Mouse (Mus musculus) lung, postnatal 0 days (tissue): ENCODE results near the gene Pde4d. TPM values are rescaled to one million over a fixed set of nuclear protein-coding genes. Genes with fewer than 3 reads are reported as not detected.

Experiments
- ATAC-seq: fragments of 200-750 bp; cut with Nextera tagmentation; 2 replicates; pipeline ENCODE4 v1.8.0; 2017; ENCODE audit warnings: moderate library complexity
- DNase-seq: peaks from one replicate; pipeline ENCODE4 v3.0.0-alpha.2; 2016; ENCODE audit warnings: low spot score
- H3K27ac ChIP-seq: fragments of 300-500 bp; sonication (generic); 2 replicates; pipeline ENCODE4 v1.5.1; 2014; ENCODE audit warnings: antibody characterized with exemption, mild to moderate bottlenecking, low read length, mixed read lengths
- H3K27me3 ChIP-seq: fragments of 300-500 bp; sonication (generic); replicated peaks from 2 replicates; pipeline ENCODE4 v1.6.1; 2014; ENCODE audit warnings: low read length, mixed read lengths; ENCODE audit not compliant: insufficient read depth
- H3K36me3 ChIP-seq: fragments of 300-500 bp; sonication (generic); 2 replicates; pipeline ENCODE4 v1.6.1; 2014; ENCODE audit warnings: low read length, mixed read lengths; ENCODE audit not compliant: insufficient read depth
- H3K4me1 ChIP-seq: fragments of 300-500 bp; sonication (generic); 2 replicates; pipeline ENCODE4 v1.6.1; 2014; ENCODE audit warnings: antibody characterized with exemption, low read depth, low read length, mixed read lengths; ENCODE audit not compliant: insufficient read depth
- H3K4me2 ChIP-seq: fragments of 300-500 bp; sonication (generic); replicated peaks from 2 replicates; pipeline ENCODE4 v1.6.1; 2014; ENCODE audit warnings: low read depth, mild to moderate bottlenecking, low read length, moderate library complexity, mixed read lengths
- H3K4me3 ChIP-seq: fragments of 300-500 bp; sonication (generic); 2 replicates; pipeline ENCODE4 v1.5.1; 2014; ENCODE audit warnings: low read depth, low read length
- H3K9ac ChIP-seq: fragments of 300-500 bp; sonication (generic); replicated peaks from 2 replicates; pipeline ENCODE4 v1.6.1; 2014; ENCODE audit warnings: low read depth, mild to moderate bottlenecking
- H3K9me3 ChIP-seq: fragments of 300-500 bp; sonication (generic); 2 replicates; pipeline ENCODE4 v1.6.1; 2016; ENCODE audit warnings: low read length, mixed read lengths
- CTCF ChIP-seq: IDR thresholded peaks from 2 replicates; pipeline ENCODE4 v1.5.1; 2016; ENCODE audit warnings: antibody characterized with exemption, mild to moderate bottlenecking
- EP300 ChIP-seq: IDR thresholded peaks from 2 replicates; pipeline ENCODE4 v1.6.1; 2016; ENCODE audit warnings: antibody characterized with exemption, mild to moderate bottlenecking, control low read depth
- WGBS: fragments of 180-500 bp; shearing (Covaris S2); extraction: QIAGEN DNeasy Blood & Tissue Kit; methylation state at CpG from one replicate; pipeline ENCODE4 v1.1.7; 2014; 5-methylcytosine and 5-hydroxymethylcytosine counted together
- polyA plus RNA-seq: library from polyadenylated mRNA; unstranded; fragments of >200 nt; fragmentation: Nextera tagmentation; extraction: Ambion mirVana; gene quantifications from 2 replicates; pipeline ENCODE4 v1.2.1, GENCODE M21; 2015

The Pde4d gene
- polyA plus RNA-seq, 1 experiment from 2014 or later: 19.7 TPM

GRCm38 (mm10) chr13:109781466-109781865, 1331.7 kb downstream of the Pde4d start:
- H3K9ac ChIP-seq: no peak overlapping the region
- H3K27ac ChIP-seq: no peak overlapping the region
- H3K4me3 ChIP-seq: no peak overlapping the region
- TF ChIP-seq CTCF (no peak), EP300 (no peak)
- no peak overlapping the region for H3K4me2 ChIP-seq
- no peaks in the 10 kb centered on the region for H3K27me3 ChIP-seq
- WGBS: 79% methylated on average over 1 of the region's 1 CpGs
- ATAC-seq: no peak
- DNase-seq: no peak
- no peaks in the 10 kb centered on the region for H3K4me1 ChIP-seq
- H3K9me3 ChIP-seq: no peaks in the 10 kb centered on the region
- H3K36me3 ChIP-seq: no peaks in the 10 kb centered on the region

GRCm38 (mm10) chr13:109788604-109789003, 1338.9 kb downstream of the Pde4d start:
- TF ChIP-seq CTCF: no peak
- TF ChIP-seq EP300: no peak
- H3K9me3 ChIP-seq: no peaks in the 10 kb centered on the region

GRCm38 (mm10) chr13:109789151-109789550, 1339.4 kb downstream of the Pde4d start:
- 63% methylated on average over 4 of the region's 4 CpGs for WGBS
- H3K4me3 ChIP-seq: no peak overlapping the region
- TF ChIP-seq EP300 (no peak), CTCF (no peak)
- no peaks in the 10 kb centered on the region for H3K27me3 ChIP-seq
- ATAC-seq (peak; percentile 62), DNase-seq (peak; percentile 42)
- H3K4me1 ChIP-seq: peaks cover 4% of the 10 kb centered on the region; the same call in 1 of the 2 replicates
- no peak overlapping the region for H3K4me2 ChIP-seq
- no peaks in the 10 kb centered on the region for H3K36me3 ChIP-seq
- H3K27ac ChIP-seq: no peak overlapping the region
- H3K9me3 ChIP-seq: no peaks in the 10 kb centered on the region
- H3K9ac ChIP-seq: no peak overlapping the region

More at GRCm38 (mm10) chr13:109788604-109789003, 1338.9 kb downstream of the Pde4d start:
- ATAC-seq (no peak), DNase-seq (no peak)
- H3K4me3 ChIP-seq: no peak overlapping the region
- WGBS: 87% methylated on average over 4 of the region's 4 CpGs
- no peaks in the 10 kb centered on the region for H3K27me3 ChIP-seq
- no peaks in the 10 kb centered on the region for H3K36me3 ChIP-seq
- H3K9ac ChIP-seq: no peak overlapping the region
- H3K4me2 ChIP-seq: no peak overlapping the region
- H3K4me1 ChIP-seq: peaks cover 4% of the 10 kb centered on the region; the same call in 1 of the 2 replicates
- H3K27ac ChIP-seq: no peak overlapping the region

DNA sequence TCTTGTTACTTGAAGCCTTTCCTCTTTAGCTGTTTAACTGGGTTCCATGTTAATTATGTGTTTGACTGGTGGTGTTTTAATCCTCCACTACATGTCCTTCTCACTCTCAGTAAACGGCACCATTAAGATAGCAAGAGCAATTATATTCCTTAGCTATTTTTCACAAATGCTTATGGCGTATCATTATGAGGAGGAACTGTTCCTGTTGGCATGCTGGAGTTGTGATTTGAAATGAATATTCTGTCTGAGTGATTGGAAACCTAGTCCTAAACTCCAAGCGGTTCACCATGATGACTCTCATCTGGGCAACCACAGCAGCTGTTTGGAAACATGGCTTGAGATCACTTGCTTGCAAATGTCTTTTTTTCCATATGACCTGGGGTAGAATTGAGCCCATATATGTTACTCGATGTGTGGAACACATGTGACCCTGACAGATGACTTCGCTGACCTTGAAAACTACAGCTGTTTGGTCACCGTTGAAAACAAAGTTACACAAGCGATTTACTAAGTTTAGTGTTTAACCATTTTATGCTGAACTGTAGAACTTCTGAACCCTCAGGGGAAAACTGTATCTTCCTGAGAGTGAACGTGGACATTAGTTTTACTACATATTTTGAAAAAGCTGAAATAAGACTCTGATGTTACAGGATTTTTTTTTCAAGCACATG, 1340.4 kb downstream of the Pde4d start:
- no peaks in the 10 kb centered on the region for H3K9me3 ChIP-seq
- no peak overlapping the region for H3K9ac ChIP-seq
- no peak overlapping the region for H3K4me2 ChIP-seq
- ATAC-seq (peak; percentile 60), DNase-seq (peak; percentile 66)
- WGBS: 65% methylated on average over 8 of the region's 8 CpGs
- H3K27me3 ChIP-seq: no peaks in the 10 kb centered on the region
- peaks cover 4% of the 10 kb centered on the region; the same call in 1 of the 2 replicates for H3K4me1 ChIP-seq
- no peaks in the 10 kb centered on the region for H3K36me3 ChIP-seq
- H3K27ac ChIP-seq: no peak overlapping the region
- no peak overlapping the region for H3K4me3 ChIP-seq
- TF ChIP-seq CTCF (no peak), EP300 (0 out of 2 replicates have a peak, but pooled peaks have one; percentile 7)

GRCm38 (mm10) chr13:109793918-109794317, 1344.2 kb downstream of the Pde4d start:
- ATAC-seq: no peak
- 42% methylated on average over 9 of the region's 9 CpGs for WGBS
- Histone ChIP-seq H3K9me3 (no peaks in the 10 kb centered on the region), H3K27ac (no peak overlapping the region), H3K9ac (no peak overlapping the region), H3K36me3 (no peaks in the 10 kb centered on the region), H3K4me2 (0 out of 2 replicates have a peak overlapping the region, but pooled peaks have one; percentile 11), H3K27me3 (no peaks in the 10 kb centered on the region), H3K4me3 (no peak overlapping the region), H3K4me1 (peaks cover 4% of the 10 kb centered on the region; the same call in 1 of the 2 replicates)
- TF ChIP-seq CTCF (no peak), EP300 (no peak)
- DNase-seq: no peak

DNA sequence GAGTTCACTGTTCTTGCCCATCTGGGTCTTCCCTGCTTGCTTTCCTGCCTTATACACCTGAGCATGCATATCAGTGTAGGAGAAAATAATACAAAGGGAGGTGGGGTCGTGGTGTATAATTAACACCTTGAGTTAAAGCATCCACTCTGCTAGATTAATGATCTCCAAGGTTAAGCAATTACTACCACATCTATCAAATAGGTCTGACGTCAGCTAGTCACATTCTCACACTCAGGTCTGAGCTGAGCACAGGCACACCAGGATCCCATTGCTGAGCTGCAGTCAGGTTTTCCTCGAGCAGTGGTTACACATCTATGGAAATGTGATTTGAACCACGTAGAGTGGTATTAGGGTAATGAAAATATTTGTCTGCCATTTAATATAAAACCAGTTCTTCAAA, 1348.9 kb downstream of the Pde4d start:
- H3K36me3 ChIP-seq: no peaks in the 10 kb centered on the region
- no peak overlapping the region for H3K27ac ChIP-seq
- no peak overlapping the region for H3K4me3 ChIP-seq
- TF ChIP-seq EP300: no peak
- no peak for TF ChIP-seq CTCF
- 57% methylated on average over 4 of the region's 4 CpGs for WGBS
- no peaks in the 10 kb centered on the region for H3K9me3 ChIP-seq
- peaks cover 4% of the 10 kb centered on the region; the same call in 1 of the 2 replicates for H3K4me1 ChIP-seq
- H3K9ac ChIP-seq: no peak overlapping the region
- no peak for ATAC-seq
- DNase-seq: no peak
- no peak overlapping the region for H3K4me2 ChIP-seq
- no peaks in the 10 kb centered on the region for H3K27me3 ChIP-seq
